Mouse (Mus musculus) embryonic facial prominence, embryonic 14.5 days (tissue): ENCODE measurements around the gene Skap2. TPM values are rescaled to one million over a fixed set of nuclear protein-coding genes. Genes with fewer than 3 reads are reported as not detected.

ENCODE experiments used
- ATAC-seq: fragments of 200-750 bp; cut with Nextera tagmentation; 2 replicates; pipeline ENCODE4 v1.8.0; 2017; ENCODE audit warnings: low read depth, moderate number of reproducible peaks, moderate TSS enrichment
- DNase-seq: peaks from one replicate; pipeline ENCODE4 v3.0.0-alpha.2; 2015; ENCODE audit warnings: low spot score
- H3K27ac ChIP-seq: fragments of 300-500 bp; sonication (generic); replicated peaks from 2 replicates; pipeline ENCODE4 v1.5.1; 2014; ENCODE audit warnings: low read depth, mild to moderate bottlenecking, low read length, moderate library complexity
- H3K27me3 ChIP-seq: fragments of 300-500 bp; sonication (generic); replicated peaks from 2 replicates; pipeline ENCODE4 v1.6.1; 2014; ENCODE audit warnings: low read length; ENCODE audit not compliant: control insufficient read depth, insufficient read depth
- H3K36me3 ChIP-seq: fragments of 300-500 bp; sonication (generic); 2 replicates; pipeline ENCODE4 v1.6.1; 2014; ENCODE audit warnings: low read length, mixed read lengths; ENCODE audit not compliant: control insufficient read depth, insufficient read depth
- H3K4me1 ChIP-seq: fragments of 300-500 bp; sonication (generic); 2 replicates; pipeline ENCODE4 v1.6.1; 2014; ENCODE audit warnings: antibody characterized with exemption, low read length; ENCODE audit not compliant: control insufficient read depth, insufficient read depth
- H3K4me2 ChIP-seq: fragments of 300-500 bp; sonication (generic); 2 replicates; pipeline ENCODE4 v1.6.1; 2014; ENCODE audit warnings: low read depth, mild to moderate bottlenecking, low read length, moderate library complexity, mixed read lengths
- H3K4me3 ChIP-seq: fragments of 300-500 bp; sonication (generic); 2 replicates; pipeline ENCODE4 v1.5.1; 2014; ENCODE audit warnings: low read depth, mild to moderate bottlenecking, low read length
- H3K9ac ChIP-seq: fragments of 300-500 bp; sonication (generic); 2 replicates; pipeline ENCODE4 v1.6.1; 2014; ENCODE audit warnings: low read depth, mild to moderate bottlenecking, low read length, moderate library complexity, mixed read lengths
- H3K9me3 ChIP-seq: fragments of 300-500 bp; sonication (generic); 2 replicates; pipeline ENCODE4 v1.6.1; 2016; ENCODE audit warnings: low read length; ENCODE audit not compliant: control insufficient read depth
- WGBS: fragments of 180-500 bp; shearing (Covaris S2); extraction: QIAGEN DNeasy Blood & Tissue Kit; methylation state at CpG from one replicate; pipeline ENCODE4 v1.1.7; 2014; 5-methylcytosine and 5-hydroxymethylcytosine counted together
- polyA plus RNA-seq: library from polyadenylated mRNA; unstranded; fragments of >200 nt; fragmentation: Nextera tagmentation; extraction: Ambion mirVana; gene quantifications from 2 replicates; pipeline ENCODE4 v1.2.1, GENCODE M21; 2014

Skap2 gene
- polyA plus RNA-seq, 1 experiment from 2014 or later: 18.9 TPM

- Histone ChIP-seq H3K27ac (no peak overlapping the region), H3K4me2 (no peak overlapping the region), H3K27me3 (no peaks in the 10 kb centered on the region; the same call in 1 of the 2 replicates), H3K9ac (no peak overlapping the region), H3K4me3 (no peak overlapping the region), H3K4me1 (peaks cover 10% of the 10 kb centered on the region; the same call in 1 of the 2 replicates), H3K36me3 (no peaks in the 10 kb centered on the region), H3K9me3 (no peaks in the 10 kb centered on the region)
- DNase-seq (no peak), ATAC-seq (no peak)
- 76% methylated on average over 13 of the region's 13 CpGs for WGBS
Measured at GRCm38 (mm10) chr6:51876841-51877553, 135.4 kb downstream of the Skap2 start.

- no peaks in the 10 kb centered on the region for H3K9me3 ChIP-seq
- no peaks in the 10 kb centered on the region; the same call in 1 of the 2 replicates for H3K27me3 ChIP-seq
- ATAC-seq: peak; percentile 6; the same call in 1 of the 2 replicates
- 40% methylated on average over 6 of the region's 6 CpGs for WGBS
- no peak overlapping the region for H3K9ac ChIP-seq
- H3K4me2 ChIP-seq: no peak overlapping the region
- no peak overlapping the region for H3K27ac ChIP-seq
- DNase-seq: peak; percentile 48
- peaks cover 2% of the 10 kb centered on the region; the same call in 1 of the 2 replicates for H3K4me1 ChIP-seq
- H3K36me3 ChIP-seq: no peaks in the 10 kb centered on the region
- no peak overlapping the region for H3K4me3 ChIP-seq
Measured at GRCm38 (mm10) chr6:51875884-51876626, 136.3 kb downstream of the Skap2 start.

GRCm38 (mm10) chr6:51874035-51874434, 138.3 kb downstream of the Skap2 start:
- no peaks in the 10 kb centered on the region; the same call in 1 of the 2 replicates for H3K27me3 ChIP-seq
- H3K4me1 ChIP-seq: no peaks in the 10 kb centered on the region
- no peak overlapping the region for H3K4me2 ChIP-seq
- ATAC-seq: no peak
- H3K9ac ChIP-seq: no peak overlapping the region
- H3K36me3 ChIP-seq: no peaks in the 10 kb centered on the region
- no peaks in the 10 kb centered on the region for H3K9me3 ChIP-seq
- H3K4me3 ChIP-seq: no peak overlapping the region
- no peak for DNase-seq
- 52% methylated on average over 2 of the region's 2 CpGs for WGBS
- H3K27ac ChIP-seq: no peak overlapping the region

DNA sequence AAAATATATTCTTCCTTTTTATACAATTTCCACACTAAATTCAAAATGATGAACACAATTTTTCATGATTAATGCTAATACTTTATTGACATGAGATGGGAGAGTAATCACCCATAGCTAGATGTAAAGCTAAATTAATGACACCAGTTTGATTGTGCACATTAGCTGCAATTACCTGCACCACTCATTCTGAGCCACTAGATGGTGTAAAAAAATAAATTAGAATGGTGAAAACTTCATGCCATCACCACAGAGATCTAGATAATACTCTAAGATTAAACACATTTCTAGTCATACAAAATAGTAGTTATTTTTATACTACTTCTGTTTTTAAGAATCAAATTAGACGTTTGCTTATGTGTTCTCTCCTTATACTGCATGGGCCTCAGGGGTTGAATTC, 141.2 kb downstream of the Skap2 start:
- Histone ChIP-seq H3K4me1 (no peaks in the 10 kb centered on the region), H3K4me3 (no peak overlapping the region), H3K4me2 (no peak overlapping the region), H3K27me3 (no peaks in the 10 kb centered on the region), H3K9ac (no peak overlapping the region), H3K9me3 (no peaks in the 10 kb centered on the region), H3K36me3 (no peaks in the 10 kb centered on the region), H3K27ac (no peak overlapping the region)
- ATAC-seq (no peak), DNase-seq (no peak)
- WGBS: 7% methylated on average over 1 of the region's 1 CpGs

DNA sequence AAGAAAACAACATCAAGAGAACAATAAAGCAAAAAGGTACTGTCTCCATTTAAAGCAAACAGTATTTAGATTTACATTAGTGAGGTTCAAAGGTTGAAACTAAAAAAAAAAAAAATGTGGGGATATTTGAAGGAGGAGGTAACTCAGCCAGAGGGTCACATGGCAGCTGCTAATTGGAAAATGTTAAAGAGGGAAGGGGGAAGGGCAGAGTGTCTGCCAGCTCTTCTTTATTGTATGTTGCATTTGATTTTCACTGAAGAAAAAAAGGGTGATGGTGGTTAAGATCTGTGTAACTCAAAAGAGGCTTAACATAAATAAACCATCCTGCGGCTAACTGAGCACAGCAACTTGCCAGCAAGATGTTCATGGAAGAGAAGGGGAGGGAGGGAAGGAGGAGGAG, 142.1 kb downstream of the Skap2 start:
- Histone ChIP-seq H3K9ac (no peak overlapping the region), H3K9me3 (no peaks in the 10 kb centered on the region), H3K4me2 (no peak overlapping the region), H3K27ac (no peak overlapping the region), H3K27me3 (no peaks in the 10 kb centered on the region), H3K4me3 (no peak overlapping the region), H3K4me1 (no peaks in the 10 kb centered on the region), H3K36me3 (no peaks in the 10 kb centered on the region)
- WGBS: 57% methylated on average over 1 of the region's 1 CpGs
- ATAC-seq (no peak), DNase-seq (no peak)

- WGBS: 88% methylated on average over 3 of the region's 3 CpGs
- Histone ChIP-seq H3K9ac (no peak overlapping the region), H3K27ac (no peak overlapping the region), H3K9me3 (no peaks in the 10 kb centered on the region), H3K36me3 (no peaks in the 10 kb centered on the region), H3K4me3 (no peak overlapping the region), H3K27me3 (no peaks in the 10 kb centered on the region), H3K4me1 (no peaks in the 10 kb centered on the region), H3K4me2 (no peak overlapping the region)
- ATAC-seq (no peak), DNase-seq (no peak)
Measured at GRCm38 (mm10) chr6:51866596-51866995, 145.8 kb downstream of the Skap2 start.

DNA sequence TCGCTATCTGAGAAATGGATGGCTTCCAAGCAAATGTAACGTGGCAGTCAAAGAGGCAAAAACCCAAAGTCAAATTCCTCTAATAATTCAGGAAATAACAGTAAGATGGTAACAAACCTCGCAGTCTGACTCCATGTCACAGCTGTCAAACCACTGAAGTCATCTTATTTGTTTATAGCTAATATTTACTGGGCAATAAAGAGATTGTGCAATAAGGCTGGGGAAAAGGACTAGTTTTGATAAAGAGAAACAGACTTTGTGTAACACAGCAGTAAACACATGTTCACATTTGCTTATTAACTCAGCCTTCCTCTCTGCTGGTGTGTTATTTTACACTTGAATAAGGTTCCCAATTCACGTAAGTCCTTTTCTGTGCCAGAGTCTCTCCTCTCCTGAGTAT, 148.8 kb downstream of the Skap2 start:
- no peak for DNase-seq

DNA sequence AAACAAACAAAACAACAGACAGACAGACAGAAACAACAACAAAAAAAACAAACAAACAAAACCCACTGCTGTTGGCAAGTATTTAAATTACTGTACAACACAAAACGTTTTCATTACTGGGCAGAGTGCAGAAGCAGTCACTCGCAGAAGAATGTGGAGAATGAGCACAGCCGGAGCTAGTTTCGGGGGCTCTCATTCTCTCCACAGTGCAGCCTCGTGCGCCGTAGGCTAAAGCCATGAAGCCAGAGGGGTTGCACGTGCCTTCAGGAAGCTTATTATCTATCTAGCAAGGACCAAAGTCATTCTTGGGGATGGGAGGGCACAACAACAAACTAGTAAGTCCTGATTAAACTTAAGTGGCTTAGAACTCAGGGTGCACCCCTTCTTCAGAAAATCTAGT, 152.0 kb downstream of the Skap2 start:
- H3K9ac ChIP-seq: no peak overlapping the region
- DNase-seq: peak; percentile 65
- H3K27me3 ChIP-seq: no peaks in the 10 kb centered on the region
- H3K4me1 ChIP-seq: no peaks in the 10 kb centered on the region
- no peaks in the 10 kb centered on the region for H3K36me3 ChIP-seq
- no peak overlapping the region for H3K4me2 ChIP-seq
- WGBS: 14% methylated on average over 8 of the region's 8 CpGs
- H3K27ac ChIP-seq: no peak overlapping the region
- no peak for ATAC-seq
- H3K9me3 ChIP-seq: no peaks in the 10 kb centered on the region
- H3K4me3 ChIP-seq: no peak overlapping the region

More for the DNA sequence above, 148.8 kb downstream of the Skap2 start:
- no peak overlapping the region for H3K4me2 ChIP-seq
- ATAC-seq: no peak
- WGBS: 63% methylated on average over 4 of the region's 4 CpGs
- no peaks in the 10 kb centered on the region for H3K9me3 ChIP-seq
- H3K36me3 ChIP-seq: no peaks in the 10 kb centered on the region
- no peak overlapping the region for H3K4me3 ChIP-seq
- H3K9ac ChIP-seq: no peak overlapping the region
- no peaks in the 10 kb centered on the region for H3K27me3 ChIP-seq
- no peaks in the 10 kb centered on the region for H3K4me1 ChIP-seq
- no peak overlapping the region for H3K27ac ChIP-seq
